Mouse (Mus musculus) C2C12 (cell line): Measurements from ENCODE around the gene Ppp2r5e.

Experiments used
- CTCF ChIP-seq: IDR thresholded peaks from one replicate; pipeline ENCODE4 v1.5.1; 2011; ENCODE audit not compliant: control insufficient read depth, insufficient read depth, insufficient read length
- MAX ChIP-seq: IDR thresholded peaks from one replicate; pipeline ENCODE4 v1.6.1; 2011; ENCODE audit warnings: mild to moderate bottlenecking, control low read depth
- MYOG ChIP-seq: IDR thresholded peaks from one replicate; pipeline ENCODE4 v1.6.1; 2011; ENCODE audit not compliant: control insufficient read depth, insufficient read length; ENCODE audit errors: extremely low read depth
- USF1 ChIP-seq: IDR thresholded peaks from one replicate; pipeline ENCODE4 v1.6.1; 2011; ENCODE audit warnings: low read depth, mild to moderate bottlenecking, control low read depth, moderate library complexity

DNA sequence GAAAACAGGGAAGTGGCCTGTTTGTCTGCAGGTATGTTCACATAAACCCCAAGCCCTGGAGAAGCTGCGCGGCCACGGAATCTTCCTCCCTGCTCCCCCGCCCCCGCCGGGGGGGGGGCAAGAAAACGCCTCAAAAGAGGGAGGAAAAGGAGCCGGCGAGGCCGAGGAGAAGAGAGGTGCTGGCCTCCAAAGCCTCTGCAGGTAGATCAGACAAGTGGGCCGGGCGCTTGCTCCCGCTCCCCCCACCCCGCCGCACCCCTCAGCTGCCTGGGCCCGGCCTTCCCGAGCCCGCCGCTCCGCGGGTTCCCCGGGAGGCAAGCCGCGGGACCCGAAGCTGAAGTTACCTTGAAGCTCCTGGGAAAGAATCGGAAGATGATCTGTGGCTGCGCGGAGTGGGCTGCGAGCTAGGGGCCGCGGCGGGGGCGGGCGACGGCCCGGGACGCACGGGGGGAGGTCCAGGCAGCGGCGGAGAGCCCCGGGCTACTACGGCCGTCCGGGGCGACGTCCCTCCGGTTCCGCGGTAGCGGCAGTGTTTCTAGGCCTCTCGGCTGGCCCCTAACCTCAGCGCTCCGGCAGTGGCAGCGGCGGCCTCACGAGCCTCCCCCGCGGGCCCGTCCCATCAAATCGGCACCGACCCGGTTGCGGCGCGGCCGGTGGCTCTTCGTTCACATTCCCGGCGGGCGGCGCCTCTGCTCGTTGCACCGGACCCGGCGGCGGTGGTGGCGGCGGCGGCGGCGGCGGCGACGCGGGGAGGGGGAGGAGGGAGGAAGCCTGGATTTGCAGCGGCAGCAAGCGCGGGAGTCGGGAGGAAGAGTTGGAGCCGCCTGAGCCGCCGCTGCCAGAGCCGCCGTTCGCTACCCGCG is 523 bp downstream of the Ppp2r5e start:
- no peak for TF ChIP-seq CTCF
- no peak for TF ChIP-seq USF1
- TF ChIP-seq MYOG = no peak
- TF ChIP-seq MAX = no peak
